Mouse (Mus musculus) neural tube, embryonic 15.5 days (tissue): ENCODE measurements at regions not wholly inside any gene's neighbourhood (a gene's known extent, or its start where the extent isn't known, plus 50 kb on each side); places are given as distances from the start of the nearest gene placed in this dataset.
A peak's percentile ranks its signal among the peaks of the same experiment; 100 is the strongest.

Source experiments
- ATAC-seq: fragments of 200-750 bp; cut with Nextera tagmentation; 2 replicates; pipeline ENCODE4 v1.8.0; 2017; ENCODE audit warnings: mild to moderate bottlenecking, moderate TSS enrichment, moderate library complexity; ENCODE audit not compliant: low FRiP score
- H3K27ac ChIP-seq: fragments of 300-500 bp; sonication (generic); replicated peaks from 2 replicates; pipeline ENCODE4 v1.5.1; 2015; ENCODE audit warnings: mild to moderate bottlenecking, inconsistent platforms
- H3K27me3 ChIP-seq: fragments of 300-500 bp; sonication (generic); replicated peaks from 2 replicates; pipeline ENCODE4 v1.6.1; 2015; ENCODE audit warnings: inconsistent platforms
- H3K36me3 ChIP-seq: fragments of 300-500 bp; sonication (generic); 2 replicates; pipeline ENCODE4 v1.6.1; 2015; ENCODE audit warnings: inconsistent platforms
- H3K4me1 ChIP-seq: fragments of 300-500 bp; sonication (generic); 2 replicates; pipeline ENCODE4 v1.6.1; 2015; ENCODE audit warnings: inconsistent platforms
- H3K4me2 ChIP-seq: fragments of 300-500 bp; sonication (generic); 2 replicates; pipeline ENCODE4 v1.6.1; 2015; ENCODE audit warnings: inconsistent platforms, mild to moderate bottlenecking, moderate library complexity
- H3K4me3 ChIP-seq: fragments of 300-500 bp; sonication (generic); replicated peaks from 2 replicates; pipeline ENCODE4 v1.5.1; 2015; ENCODE audit warnings: mild to moderate bottlenecking, inconsistent platforms
- H3K9ac ChIP-seq: fragments of 300-500 bp; sonication (generic); replicated peaks from 2 replicates; pipeline ENCODE4 v1.6.1; 2015; ENCODE audit warnings: mild to moderate bottlenecking, inconsistent platforms
- H3K9me3 ChIP-seq: fragments of 300-500 bp; sonication (generic); replicated peaks from 2 replicates; pipeline ENCODE4 v1.6.1; 2016; ENCODE audit warnings: inconsistent platforms
- WGBS: fragments of 180-500 bp; shearing (Covaris S2); methylation state at CpG from one replicate; pipeline ENCODE4 v1.1.7; 2015; ENCODE audit warnings: mixed read lengths; 5-methylcytosine and 5-hydroxymethylcytosine counted together

- Histone ChIP-seq H3K9me3 (no peaks in the 10 kb centered on the region), H3K4me3 (peak overlapping the region; percentile 40), H3K36me3 (no peaks in the 10 kb centered on the region), H3K9ac (peak overlapping the region; percentile 26; the same call in 1 of the 2 replicates), H3K27me3 (no peaks in the 10 kb centered on the region; the same call in none of the 2 replicates), H3K4me2 (peak overlapping the region; percentile 72), H3K27ac (peak overlapping the region; percentile 18), H3K4me1 (peaks cover 14% of the 10 kb centered on the region)
- ATAC-seq = peak; percentile 60
- WGBS = 48% methylated on average over 11 of the region's 11 CpGs
Observed at GRCm38 (mm10) chr4:62780837-62781236, 184.5 kb upstream of the Zfp618 start.

- Histone ChIP-seq H3K27me3 (no peaks in the 10 kb centered on the region; the same call in none of the 2 replicates), H3K9me3 (no peaks in the 10 kb centered on the region), H3K27ac (peak overlapping the region; percentile 18; the same call in 1 of the 2 replicates), H3K4me3 (peak overlapping the region; percentile 40), H3K36me3 (no peaks in the 10 kb centered on the region), H3K9ac (peak overlapping the region; percentile 26; the same call in 1 of the 2 replicates), H3K4me2 (peak overlapping the region; percentile 72), H3K4me1 (peaks cover 14% of the 10 kb centered on the region)
- peak; percentile 10; the same call in 1 of the 2 replicates for ATAC-seq
- 20% methylated on average over 8 of the region's 8 CpGs for WGBS
Observed at GRCm38 (mm10) chr4:62781309-62781800, 184.0 kb upstream of the Zfp618 start.

GRCm38 (mm10) chr4:62785711-62786110 lies 179.7 kb upstream of the Zfp618 start:
- H3K27me3 ChIP-seq = no peaks in the 10 kb centered on the region; the same call in 1 of the 2 replicates
- H3K9ac ChIP-seq = no peak overlapping the region
- H3K27ac ChIP-seq = no peak overlapping the region
- peaks cover 11% of the 10 kb centered on the region for H3K4me1 ChIP-seq
- no peak overlapping the region for H3K4me3 ChIP-seq
- 79% methylated on average over 7 of the region's 7 CpGs for WGBS
- H3K36me3 ChIP-seq = no peaks in the 10 kb centered on the region
- ATAC-seq = no peak
- no peaks in the 10 kb centered on the region for H3K9me3 ChIP-seq
- no peak overlapping the region for H3K4me2 ChIP-seq

- H3K27ac ChIP-seq = no peak overlapping the region
- no peaks in the 10 kb centered on the region for H3K27me3 ChIP-seq
- no peaks in the 10 kb centered on the region for H3K9me3 ChIP-seq
- H3K4me1 ChIP-seq = no peaks in the 10 kb centered on the region
- H3K4me2 ChIP-seq = no peak overlapping the region
- no peak overlapping the region for H3K9ac ChIP-seq
- WGBS = 62% methylated on average over 4 of the region's 4 CpGs
- H3K4me3 ChIP-seq = no peak overlapping the region
- no peak for ATAC-seq
- no peaks in the 10 kb centered on the region for H3K36me3 ChIP-seq
Observed at GRCm38 (mm10) chr4:62789696-62790095, 175.7 kb upstream of the Zfp618 start.

- no peaks in the 10 kb centered on the region for H3K36me3 ChIP-seq
- no peaks in the 10 kb centered on the region for H3K27me3 ChIP-seq
- 77% methylated on average over 5 of the region's 5 CpGs for WGBS
- H3K9me3 ChIP-seq = no peaks in the 10 kb centered on the region
- H3K9ac ChIP-seq = no peak overlapping the region
- H3K4me1 ChIP-seq = no peaks in the 10 kb centered on the region
- ATAC-seq = no peak
- no peak overlapping the region for H3K27ac ChIP-seq
- no peak overlapping the region for H3K4me2 ChIP-seq
- H3K4me3 ChIP-seq = no peak overlapping the region
Observed at GRCm38 (mm10) chr4:62793582-62793981, 171.8 kb upstream of the Zfp618 start.

GRCm38 (mm10) chr4:62795538-62795937 lies 169.8 kb upstream of the Zfp618 start:
- ATAC-seq = no peak
- Histone ChIP-seq H3K4me2 (no peak overlapping the region), H3K27me3 (no peaks in the 10 kb centered on the region), H3K4me1 (no peaks in the 10 kb centered on the region), H3K9me3 (no peaks in the 10 kb centered on the region), H3K36me3 (no peaks in the 10 kb centered on the region), H3K4me3 (no peak overlapping the region), H3K27ac (no peak overlapping the region), H3K9ac (no peak overlapping the region)
- 75% methylated on average over 10 of the region's 10 CpGs for WGBS

- ATAC-seq = no peak
- 77% methylated on average over 4 of the region's 4 CpGs for WGBS
- Histone ChIP-seq H3K36me3 (no peaks in the 10 kb centered on the region), H3K9ac (no peak overlapping the region), H3K27ac (no peak overlapping the region), H3K4me3 (no peak overlapping the region), H3K9me3 (no peaks in the 10 kb centered on the region), H3K4me2 (no peak overlapping the region), H3K4me1 (no peaks in the 10 kb centered on the region), H3K27me3 (no peaks in the 10 kb centered on the region)
Observed at GRCm38 (mm10) chr4:62799923-62800322, 165.4 kb upstream of the Zfp618 start.

GRCm38 (mm10) chr4:62805841-62806240 lies 159.5 kb upstream of the Zfp618 start:
- Histone ChIP-seq H3K9ac (no peak overlapping the region), H3K4me2 (no peak overlapping the region), H3K27me3 (no peaks in the 10 kb centered on the region), H3K4me1 (peaks cover 5% of the 10 kb centered on the region; the same call in 1 of the 2 replicates), H3K27ac (no peak overlapping the region; the same call in 1 of the 2 replicates), H3K9me3 (no peaks in the 10 kb centered on the region), H3K4me3 (no peak overlapping the region), H3K36me3 (no peaks in the 10 kb centered on the region)
- no peak; the same call in 1 of the 2 replicates for ATAC-seq
- WGBS = 34% methylated on average over 6 of the region's 6 CpGs

- H3K4me1 ChIP-seq = peaks cover 5% of the 10 kb centered on the region; the same call in 1 of the 2 replicates
- no peak overlapping the region for H3K9ac ChIP-seq
- no peak overlapping the region for H3K4me3 ChIP-seq
- no peak for ATAC-seq
- H3K27me3 ChIP-seq = no peaks in the 10 kb centered on the region
- H3K9me3 ChIP-seq = no peaks in the 10 kb centered on the region
- H3K36me3 ChIP-seq = no peaks in the 10 kb centered on the region
- no peak overlapping the region for H3K4me2 ChIP-seq
- H3K27ac ChIP-seq = no peak overlapping the region
- WGBS = 77% methylated on average over 2 of the region's 2 CpGs
Observed at GRCm38 (mm10) chr4:62806786-62807185, 158.6 kb upstream of the Zfp618 start.

- H3K27ac ChIP-seq = no peak overlapping the region
- ATAC-seq = no peak
- 68% methylated on average over 12 of the region's 12 CpGs for WGBS
Observed at GRCm38 (mm10) chr4:62807926-62808552, 157.3 kb upstream of the Zfp618 start.

GRCm38 (mm10) chr4:62808553-62808950 lies 156.8 kb upstream of the Zfp618 start:
- Histone ChIP-seq H3K36me3 (no peaks in the 10 kb centered on the region), H3K27ac (no peak overlapping the region), H3K9ac (no peak overlapping the region), H3K4me1 (peaks cover 5% of the 10 kb centered on the region; the same call in 1 of the 2 replicates), H3K4me3 (no peak overlapping the region), H3K9me3 (no peaks in the 10 kb centered on the region), H3K27me3 (no peaks in the 10 kb centered on the region), H3K4me2 (no peak overlapping the region)
- WGBS = 95% methylated on average over 12 of the region's 12 CpGs
- ATAC-seq = no peak

More at GRCm38 (mm10) chr4:62807926-62808552, 157.3 kb upstream of the Zfp618 start:
- Histone ChIP-seq H3K4me3 (no peak overlapping the region), H3K36me3 (no peaks in the 10 kb centered on the region), H3K4me2 (no peak overlapping the region), H3K27me3 (no peaks in the 10 kb centered on the region), H3K9ac (no peak overlapping the region), H3K9me3 (no peaks in the 10 kb centered on the region), H3K4me1 (peaks cover 5% of the 10 kb centered on the region; the same call in 1 of the 2 replicates)

GRCm38 (mm10) chr4:62809048-62809447 lies 156.3 kb upstream of the Zfp618 start:
- WGBS = 77% methylated on average over 4 of the region's 4 CpGs
- Histone ChIP-seq H3K27ac (no peak overlapping the region), H3K4me3 (no peak overlapping the region), H3K9ac (no peak overlapping the region), H3K36me3 (no peaks in the 10 kb centered on the region), H3K4me1 (peaks cover 5% of the 10 kb centered on the region; the same call in 1 of the 2 replicates), H3K27me3 (no peaks in the 10 kb centered on the region), H3K9me3 (no peaks in the 10 kb centered on the region), H3K4me2 (no peak overlapping the region)
- no peak for ATAC-seq
